Mouse (Mus musculus) intestine, postnatal 0 days (tissue): ENCODE data around the gene Mrps2. TPM values are rescaled to one million over a fixed set of nuclear protein-coding genes. Genes with fewer than 3 reads are reported as not detected.

ENCODE experiments used
- ATAC-seq: fragments of 200-750 bp; cut with Nextera tagmentation; 2 replicates; pipeline ENCODE4 v1.8.0; 2017; ENCODE audit warnings: mild to moderate bottlenecking, moderate TSS enrichment, moderate library complexity
- H3K27ac ChIP-seq: fragments of 300-500 bp; sonication (generic); 2 replicates; pipeline ENCODE4 v1.5.1; 2014; ENCODE audit warnings: mild to moderate bottlenecking, low read depth, low read length, moderate library complexity
- H3K27me3 ChIP-seq: fragments of 300-500 bp; sonication (generic); replicated peaks from 2 replicates; pipeline ENCODE4 v1.6.1; 2014; ENCODE audit warnings: low read length, mixed read lengths; ENCODE audit not compliant: control insufficient read depth, insufficient read depth
- H3K36me3 ChIP-seq: fragments of 300-500 bp; sonication (generic); 2 replicates; pipeline ENCODE4 v1.6.1; 2014; ENCODE audit warnings: mild to moderate bottlenecking, moderate library complexity; ENCODE audit not compliant: control insufficient read depth, insufficient read depth
- H3K4me1 ChIP-seq: fragments of 300-500 bp; sonication (generic); replicated peaks from 2 replicates; pipeline ENCODE4 v1.6.1; 2014; ENCODE audit warnings: antibody characterized with exemption, low read length, mixed read lengths; ENCODE audit not compliant: control insufficient read depth, insufficient read depth
- H3K4me2 ChIP-seq: fragments of 300-500 bp; sonication (generic); replicated peaks from 2 replicates; pipeline ENCODE4 v1.6.1; 2014; ENCODE audit warnings: low read depth, mild to moderate bottlenecking, moderate library complexity
- H3K4me3 ChIP-seq: fragments of 300-500 bp; sonication (generic); 2 replicates; pipeline ENCODE4 v1.5.1; 2014; ENCODE audit warnings: low read depth, low read length
- H3K9ac ChIP-seq: fragments of 300-500 bp; sonication (generic); 2 replicates; pipeline ENCODE4 v1.6.1; 2014; ENCODE audit warnings: mild to moderate bottlenecking, low read depth, low read length
- H3K9me3 ChIP-seq: fragments of 300-500 bp; sonication (generic); 2 replicates; pipeline ENCODE4 v1.6.1; 2016; ENCODE audit warnings: mixed run types; ENCODE audit not compliant: control insufficient read depth
- CTCF ChIP-seq: sonication (generic); IDR thresholded peaks from 2 replicates; pipeline ENCODE4 v1.5.1; 2016; ENCODE audit warnings: low read depth, mild to moderate bottlenecking, control low read depth, antibody characterized with exemption, moderate library complexity
- WGBS: fragments of 180-500 bp; shearing (Covaris S2); extraction: QIAGEN DNeasy Blood & Tissue Kit; methylation state at CpG from one replicate; pipeline ENCODE4 v1.1.7; 2014; 5-methylcytosine and 5-hydroxymethylcytosine counted together
- polyA plus RNA-seq: library from polyadenylated mRNA; unstranded; fragments of >200 nt; fragmentation: Nextera tagmentation; extraction: Ambion mirVana; gene quantifications from 2 replicates; pipeline ENCODE4 v1.2.1, GENCODE M21; 2015

Gene Mrps2
- polyA plus RNA-seq, 1 experiment from 2014 or later = 24.5 TPM

DNA sequence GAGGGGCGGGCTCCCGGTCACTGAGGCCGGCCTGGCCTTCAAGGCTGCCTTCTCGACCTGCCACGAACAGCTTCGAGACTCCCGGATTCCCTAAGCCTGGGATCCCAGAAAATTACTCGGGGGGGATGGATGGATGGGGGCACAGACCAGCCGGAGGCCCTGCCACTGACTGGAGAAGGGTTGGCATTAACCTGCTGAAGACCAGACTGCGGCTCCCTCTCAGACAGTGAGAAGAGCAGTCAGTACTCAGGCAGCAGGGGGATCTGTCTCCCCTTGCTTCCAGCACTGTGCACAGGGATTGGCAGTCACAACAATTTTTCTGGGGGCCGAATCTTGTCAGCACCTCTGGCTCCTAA, 20.6 kb upstream of the Mrps2 start:
- no peak overlapping the region for H3K27ac ChIP-seq
- peak overlapping the region; percentile 60 for H3K9ac ChIP-seq
- 0 out of 2 replicates have a peak, but pooled peaks cover 5% of the 10 kb centered on the region for H3K27me3 ChIP-seq
- H3K9me3 ChIP-seq = no peaks in the 10 kb centered on the region
- TF ChIP-seq CTCF = 0 out of 2 replicates have a peak, but pooled peaks have one; percentile 17
- H3K4me1 ChIP-seq = no peaks in the 10 kb centered on the region
- WGBS = 7% methylated on average over 11 of the region's 11 CpGs
- no peak for ATAC-seq
- 0 out of 2 replicates have a peak, but pooled peaks cover 3% of the 10 kb centered on the region for H3K36me3 ChIP-seq
- peak overlapping the region; percentile 99 for H3K4me2 ChIP-seq
- peak overlapping the region; percentile 75 for H3K4me3 ChIP-seq

DNA sequence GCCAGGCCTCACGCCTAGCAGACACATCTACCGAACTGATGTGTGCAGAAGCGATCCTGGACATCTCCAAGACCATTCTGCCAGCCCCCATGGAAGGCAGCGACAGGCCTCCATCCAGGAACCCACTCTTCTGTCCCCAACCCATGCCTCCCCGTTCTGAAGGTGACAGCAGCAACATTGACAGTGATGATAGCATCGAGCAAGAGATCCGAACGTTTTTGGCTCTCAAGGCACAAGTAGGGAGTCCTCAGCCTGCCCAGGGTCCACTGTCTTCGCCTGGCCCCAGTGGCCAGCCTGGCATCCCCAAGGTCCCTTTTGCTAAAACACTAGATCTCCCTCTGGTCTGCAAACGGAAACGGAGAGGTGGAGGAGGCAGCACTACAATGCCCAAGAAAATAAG, 16.2 kb upstream of the Mrps2 start:
- TF ChIP-seq CTCF = no peak
- no peak overlapping the region for H3K27ac ChIP-seq
- no peak for ATAC-seq
- no peaks in the 10 kb centered on the region for H3K9me3 ChIP-seq
- no peaks in the 10 kb centered on the region for H3K4me1 ChIP-seq
- peaks cover 3% of the 10 kb centered on the region; the same call in 1 of the 2 replicates for H3K36me3 ChIP-seq
- WGBS = 92% methylated on average over 11 of the region's 11 CpGs
- no peak overlapping the region for H3K4me3 ChIP-seq
- no peaks in the 10 kb centered on the region for H3K27me3 ChIP-seq
- no peak overlapping the region for H3K9ac ChIP-seq
- H3K4me2 ChIP-seq = no peak overlapping the region

DNA sequence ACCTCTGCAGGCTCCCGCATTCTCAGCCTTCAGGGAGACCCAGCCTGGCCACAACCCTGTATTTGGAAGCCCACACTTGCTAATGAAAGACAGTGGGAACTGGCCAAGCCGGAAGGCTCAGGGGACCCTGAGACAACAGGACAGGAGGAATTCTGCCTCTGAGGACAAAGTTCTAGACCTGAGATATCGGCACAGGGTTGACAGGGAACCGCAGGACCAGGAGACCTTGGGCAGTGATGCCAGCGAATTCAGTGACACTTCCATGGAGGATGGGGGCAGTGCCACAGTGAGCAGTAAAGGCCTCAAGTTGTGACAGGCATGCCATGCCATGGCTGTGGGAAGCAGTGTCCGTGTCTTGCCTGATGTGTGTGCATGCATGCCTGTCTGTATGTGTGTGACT, 14.3 kb upstream of the Mrps2 start:
- Histone ChIP-seq H3K9ac (no peak overlapping the region), H3K27ac (no peak overlapping the region), H3K4me1 (no peaks in the 10 kb centered on the region), H3K4me2 (no peak overlapping the region), H3K27me3 (no peaks in the 10 kb centered on the region), H3K36me3 (peaks cover 3% of the 10 kb centered on the region; the same call in 1 of the 2 replicates), H3K4me3 (no peak overlapping the region), H3K9me3 (no peaks in the 10 kb centered on the region)
- no peak for ATAC-seq
- no peak for TF ChIP-seq CTCF
- WGBS = 90% methylated on average over 6 of the region's 6 CpGs

DNA sequence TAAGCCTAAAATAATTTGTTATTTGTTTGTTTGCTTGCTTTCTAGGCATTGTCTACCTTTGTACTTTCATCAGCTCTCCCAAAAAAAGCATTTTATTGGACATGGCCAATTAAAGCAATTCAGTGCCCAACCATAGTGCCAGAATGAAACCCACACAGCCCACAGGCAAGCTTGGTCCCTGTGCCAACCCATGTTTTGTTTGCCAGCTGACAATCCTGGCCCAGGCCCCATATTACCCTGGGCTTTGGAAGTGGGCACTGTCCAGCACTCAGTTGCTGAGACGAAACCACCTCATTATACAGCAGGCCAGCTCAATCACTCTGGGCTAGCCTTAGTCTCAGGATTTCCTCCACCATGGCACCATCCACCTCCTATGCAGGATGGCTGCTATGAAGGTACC, 11.2 kb upstream of the Mrps2 start:
- no peak for ATAC-seq
- WGBS = 77% methylated on average over 1 of the region's 1 CpGs
- Histone ChIP-seq H3K9ac (no peak overlapping the region), H3K4me3 (no peak overlapping the region), H3K4me1 (no peaks in the 10 kb centered on the region), H3K27ac (no peak overlapping the region), H3K4me2 (no peak overlapping the region), H3K9me3 (no peaks in the 10 kb centered on the region), H3K27me3 (no peaks in the 10 kb centered on the region), H3K36me3 (no peaks in the 10 kb centered on the region; the same call in 1 of the 2 replicates)
- TF ChIP-seq CTCF = no peak

DNA sequence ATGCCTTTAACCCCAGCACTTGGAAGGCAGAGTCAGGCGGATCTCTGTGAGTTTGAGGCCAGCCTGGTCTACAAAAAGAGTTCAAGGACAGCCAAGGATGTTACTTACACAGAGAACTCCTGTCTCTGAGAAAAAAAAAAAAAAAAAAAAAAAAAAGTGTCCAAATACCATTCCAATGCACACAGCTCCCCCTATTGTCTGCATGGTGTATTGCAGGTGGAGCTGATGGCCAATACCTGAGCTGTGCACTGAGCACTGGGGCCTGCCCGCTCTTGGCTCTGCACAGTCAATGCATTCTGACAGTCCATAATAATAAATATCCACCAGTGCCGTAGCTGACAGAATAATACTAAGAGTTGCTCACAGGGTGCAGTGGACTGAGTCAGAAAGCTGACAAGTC, 3.9 kb upstream of the Mrps2 start:
- H3K27me3 ChIP-seq = peaks cover 6% of the 10 kb centered on the region; the same call in 1 of the 2 replicates
- ATAC-seq = no peak
- peaks cover 7% of the 10 kb centered on the region; the same call in 1 of the 2 replicates for H3K4me1 ChIP-seq
- H3K9ac ChIP-seq = no peak overlapping the region
- peak; percentile 74 for TF ChIP-seq CTCF
- H3K36me3 ChIP-seq = no peaks in the 10 kb centered on the region
- no peak overlapping the region for H3K27ac ChIP-seq
- H3K9me3 ChIP-seq = no peaks in the 10 kb centered on the region
- no peak overlapping the region for H3K4me3 ChIP-seq
- WGBS = 57% methylated on average over 3 of the region's 3 CpGs
- no peak overlapping the region for H3K4me2 ChIP-seq

DNA sequence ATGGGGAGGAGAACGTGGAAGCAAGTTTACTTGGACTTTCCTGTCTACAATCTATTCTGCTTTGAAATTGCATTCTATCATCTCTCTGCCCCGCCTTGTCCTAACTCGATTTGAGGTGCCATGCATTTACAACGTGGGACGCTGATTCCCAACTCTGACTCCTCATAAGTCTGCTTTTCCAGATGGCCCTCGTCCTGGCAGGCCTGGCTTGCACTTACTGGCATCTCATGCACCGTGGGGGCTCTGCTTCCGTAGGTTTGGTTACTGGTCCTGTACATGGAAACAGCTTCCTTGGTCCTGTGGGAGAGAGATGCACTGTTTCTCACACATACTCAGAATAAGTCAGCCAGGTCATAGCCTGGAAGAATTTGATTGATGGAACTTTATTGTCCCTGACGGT, 2.9 kb upstream of the Mrps2 start:
- Histone ChIP-seq H3K27ac (no peak overlapping the region), H3K27me3 (peaks cover 6% of the 10 kb centered on the region; the same call in 1 of the 2 replicates), H3K4me1 (peaks cover 8% of the 10 kb centered on the region; the same call in 1 of the 2 replicates), H3K4me3 (no peak overlapping the region), H3K4me2 (no peak overlapping the region), H3K9me3 (no peaks in the 10 kb centered on the region), H3K9ac (no peak overlapping the region), H3K36me3 (peaks cover 10% of the 10 kb centered on the region; the same call in 1 of the 2 replicates)
- 78% methylated on average over 9 of the region's 9 CpGs for WGBS
- TF ChIP-seq CTCF = no peak
- no peak for ATAC-seq
